Mouse (Mus musculus): ENCODE results near the gene Kcnab2. TPM values are rescaled to one million over a fixed set of nuclear protein-coding genes. Genes with fewer than 3 reads are reported as not detected.

Kcnab2 gene
- polyA plus RNA-seq, 1 experiment, result 67.3 TPM

DNA sequence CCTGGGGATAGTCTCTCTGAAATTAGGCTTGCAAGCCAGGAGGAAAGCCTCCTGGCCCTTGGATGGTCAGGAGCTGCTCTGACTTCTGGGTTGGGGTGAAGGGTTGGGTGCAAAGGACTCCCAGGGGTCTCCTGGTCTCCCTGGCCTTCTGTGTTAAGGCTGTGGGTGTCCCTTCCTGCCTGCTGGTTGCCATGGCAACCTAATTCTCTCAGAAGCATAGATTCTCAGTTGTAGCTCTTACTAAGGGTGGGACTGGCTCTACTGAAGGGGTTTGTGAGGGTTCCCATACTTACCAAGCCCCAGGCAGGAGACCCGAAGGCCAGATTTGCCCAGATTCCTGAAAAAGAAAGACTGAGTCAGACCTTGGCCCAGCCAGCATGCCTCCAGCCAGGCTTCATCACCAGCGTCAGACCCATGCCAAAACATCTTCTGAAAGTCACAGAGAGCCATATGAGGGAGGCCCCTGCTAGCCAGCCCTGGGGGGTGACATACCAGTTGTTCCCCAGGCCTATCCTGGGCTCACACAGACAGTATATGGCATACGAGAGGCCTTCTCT lies 65.1 kb downstream of the Kcnab2 start:
- no peak for DNase-seq
- TF ChIP-seq POLR2A (IDR thresholded peaks at IDR 0.05; ENCODE audit: control insufficient read depth, extremely low read depth, insufficient read depth, low read length, poor library complexity) (no peak), CTCF (IDR thresholded peaks at IDR 0.05; ENCODE audit: borderline replicate concordance, control insufficient read depth, extremely low read depth, insufficient read depth, low read length, poor library complexity) (no peak)
- Histone ChIP-seq H3K4me1 (replicated peaks; ENCODE audit: control insufficient read depth, insufficient read depth, low read length) (no peaks in the 10 kb centered on the region), H3K27me3 (ENCODE audit: control insufficient read depth, insufficient read depth, low read length) (no peaks in the 10 kb centered on the region), H3K27ac (ENCODE audit: control insufficient read depth, insufficient read depth, low read length) (no peak overlapping the region), H3K4me3 (ENCODE audit: control insufficient read depth, insufficient read depth, low read length) (no peak overlapping the region), H3K36me3 (ENCODE audit: control insufficient read depth, insufficient read depth, low read length) (no peaks in the 10 kb centered on the region)
- WGBS, result 93% methylated on average over 3 of the region's 3 CpGs

DNA sequence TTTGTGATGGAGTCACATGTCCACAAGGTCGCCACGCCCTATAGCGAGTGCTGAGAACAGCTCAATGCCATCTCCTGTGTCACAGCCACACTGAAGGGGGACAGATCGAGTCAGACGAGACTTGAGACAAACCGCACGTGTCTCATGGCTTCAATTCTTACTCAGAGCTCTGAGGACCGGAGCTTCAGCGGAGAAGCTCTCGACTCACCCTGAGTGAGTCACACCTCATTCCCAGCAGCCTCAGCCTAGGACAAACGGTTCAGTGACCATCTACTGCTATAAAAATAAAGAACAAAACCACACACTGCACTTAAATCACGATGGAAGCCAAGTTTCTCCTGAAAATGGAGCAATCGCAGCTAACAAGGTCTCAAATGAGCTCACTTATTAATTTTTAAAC lies 66.7 kb downstream of the Kcnab2 start:
- Histone ChIP-seq H3K36me3 (ENCODE audit: control insufficient read depth, insufficient read depth, low read length) (no peaks in the 10 kb centered on the region), H3K4me1 (replicated peaks; ENCODE audit: control insufficient read depth, insufficient read depth, low read length) (no peaks in the 10 kb centered on the region), H3K27ac (ENCODE audit: control insufficient read depth, insufficient read depth, low read length) (no peak overlapping the region), H3K4me3 (ENCODE audit: control insufficient read depth, insufficient read depth, low read length) (no peak overlapping the region), H3K27me3 (ENCODE audit: control insufficient read depth, insufficient read depth, low read length) (no peaks in the 10 kb centered on the region)
- TF ChIP-seq CTCF (IDR thresholded peaks at IDR 0.05; ENCODE audit: borderline replicate concordance, control insufficient read depth, extremely low read depth, insufficient read depth, low read length, poor library complexity), result no peak
- TF ChIP-seq POLR2A (IDR thresholded peaks at IDR 0.05; ENCODE audit: control insufficient read depth, extremely low read depth, insufficient read depth, low read length, poor library complexity), result no peak
- no peak for DNase-seq
- WGBS, result 90% methylated on average over 13 of the region's 13 CpGs

DNA sequence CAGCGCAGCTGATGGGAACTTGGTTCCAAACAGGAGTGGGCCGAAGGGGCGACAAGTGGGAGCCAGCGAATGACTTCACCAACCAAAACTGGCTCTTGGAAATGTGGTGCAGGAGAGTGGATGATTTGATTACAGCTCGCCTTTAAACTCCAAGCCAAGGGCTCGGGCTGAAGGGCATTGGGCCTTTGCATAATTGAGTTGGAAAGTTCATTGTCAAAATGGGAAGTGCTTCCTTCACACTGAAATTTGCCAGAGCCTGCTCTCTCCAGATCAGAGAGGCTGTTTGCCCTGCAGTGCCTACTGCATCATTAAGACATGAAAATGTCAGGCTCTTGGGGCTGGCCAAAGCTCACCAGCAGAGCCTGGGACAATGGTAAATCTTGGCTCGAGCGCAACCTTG lies 71.1 kb downstream of the Kcnab2 start:
- TF ChIP-seq CTCF (IDR thresholded peaks at IDR 0.05; ENCODE audit: borderline replicate concordance, control insufficient read depth, extremely low read depth, insufficient read depth, low read length, poor library complexity), result no peak
- no peak for TF ChIP-seq POLR2A (IDR thresholded peaks at IDR 0.05; ENCODE audit: control insufficient read depth, extremely low read depth, insufficient read depth, low read length, poor library complexity)
- Histone ChIP-seq H3K27me3 (ENCODE audit: control insufficient read depth, insufficient read depth, low read length) (no peaks in the 10 kb centered on the region), H3K36me3 (ENCODE audit: control insufficient read depth, insufficient read depth, low read length) (no peaks in the 10 kb centered on the region), H3K4me3 (ENCODE audit: control insufficient read depth, insufficient read depth, low read length) (no peak overlapping the region), H3K4me1 (replicated peaks; ENCODE audit: control insufficient read depth, insufficient read depth, low read length) (no peaks in the 10 kb centered on the region), H3K27ac (ENCODE audit: control insufficient read depth, insufficient read depth, low read length) (no peak overlapping the region)
- 97% methylated on average over 8 of the region's 8 CpGs for WGBS
- no peak for DNase-seq

DNA sequence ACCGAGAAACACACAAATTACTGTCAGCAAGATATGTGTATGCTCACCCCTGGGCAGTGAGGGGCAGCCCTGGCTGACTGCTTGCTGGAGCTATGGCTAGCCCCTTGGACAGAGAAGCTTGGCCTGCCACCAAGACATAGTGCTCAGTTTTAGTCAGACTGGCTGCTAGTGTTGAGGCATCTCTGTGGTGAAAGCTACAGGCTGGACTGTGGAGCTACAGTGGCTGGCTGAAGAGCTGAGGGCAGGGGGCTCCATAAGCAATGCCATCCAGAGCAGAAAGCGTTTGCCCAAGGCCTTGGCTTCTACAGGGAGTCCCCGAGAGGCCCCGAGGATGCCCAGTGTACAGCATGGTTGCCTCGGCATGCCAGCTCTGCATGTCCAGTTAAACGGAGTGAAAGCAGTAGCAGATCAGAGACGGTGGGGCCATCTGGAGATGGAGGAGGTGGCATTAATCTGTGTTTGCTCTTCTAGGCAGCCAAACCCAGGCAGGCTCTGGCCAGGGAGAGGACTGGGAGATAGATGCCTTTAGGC lies 71.9 kb downstream of the Kcnab2 start:
- no peak for DNase-seq
- no peaks in the 10 kb centered on the region for H3K4me1 ChIP-seq (replicated peaks; ENCODE audit: control insufficient read depth, insufficient read depth, low read length)
- TF ChIP-seq POLR2A (IDR thresholded peaks at IDR 0.05; ENCODE audit: control insufficient read depth, extremely low read depth, insufficient read depth, low read length, poor library complexity) (no peak), CTCF (IDR thresholded peaks at IDR 0.05; ENCODE audit: borderline replicate concordance, control insufficient read depth, extremely low read depth, insufficient read depth, low read length, poor library complexity) (no peak)
- no peak overlapping the region for H3K27ac ChIP-seq (ENCODE audit: control insufficient read depth, insufficient read depth, low read length)
- 97% methylated on average over 7 of the region's 7 CpGs for WGBS
- H3K4me3 ChIP-seq (ENCODE audit: control insufficient read depth, insufficient read depth, low read length), result no peak overlapping the region
- H3K27me3 ChIP-seq (ENCODE audit: control insufficient read depth, insufficient read depth, low read length), result no peaks in the 10 kb centered on the region
- H3K36me3 ChIP-seq (ENCODE audit: control insufficient read depth, insufficient read depth, low read length), result no peaks in the 10 kb centered on the region

DNA sequence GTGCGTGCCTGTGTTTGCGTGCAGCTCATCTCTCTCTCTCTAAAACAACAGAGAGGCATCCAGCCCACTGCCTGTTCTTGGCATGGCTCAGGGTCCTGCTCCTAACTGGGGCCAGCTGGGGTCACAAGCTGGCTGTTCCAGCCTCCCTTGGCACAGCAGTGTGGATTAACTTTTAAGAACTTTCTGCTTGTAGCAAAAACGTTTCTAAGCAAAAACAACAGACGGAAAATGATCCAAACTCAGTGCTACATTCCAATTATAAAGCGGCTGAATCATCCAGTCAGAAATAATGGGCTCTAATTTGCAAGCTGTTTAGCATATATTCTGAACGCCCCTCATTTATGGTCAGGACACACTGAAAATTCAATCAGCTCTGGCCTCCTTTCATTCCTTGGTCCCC lies 72.5 kb downstream of the Kcnab2 start:
- DNase-seq, result no peak
- TF ChIP-seq POLR2A (IDR thresholded peaks at IDR 0.05; ENCODE audit: control insufficient read depth, extremely low read depth, insufficient read depth, low read length, poor library complexity) (no peak), CTCF (IDR thresholded peaks at IDR 0.05; ENCODE audit: borderline replicate concordance, control insufficient read depth, extremely low read depth, insufficient read depth, low read length, poor library complexity) (no peak)
- Histone ChIP-seq H3K4me3 (ENCODE audit: control insufficient read depth, insufficient read depth, low read length) (no peak overlapping the region), H3K27me3 (ENCODE audit: control insufficient read depth, insufficient read depth, low read length) (no peaks in the 10 kb centered on the region), H3K36me3 (ENCODE audit: control insufficient read depth, insufficient read depth, low read length) (no peaks in the 10 kb centered on the region), H3K4me1 (replicated peaks; ENCODE audit: control insufficient read depth, insufficient read depth, low read length) (no peaks in the 10 kb centered on the region), H3K27ac (ENCODE audit: control insufficient read depth, insufficient read depth, low read length) (no peak overlapping the region)
- WGBS, result 95% methylated on average over 6 of the region's 6 CpGs

DNA sequence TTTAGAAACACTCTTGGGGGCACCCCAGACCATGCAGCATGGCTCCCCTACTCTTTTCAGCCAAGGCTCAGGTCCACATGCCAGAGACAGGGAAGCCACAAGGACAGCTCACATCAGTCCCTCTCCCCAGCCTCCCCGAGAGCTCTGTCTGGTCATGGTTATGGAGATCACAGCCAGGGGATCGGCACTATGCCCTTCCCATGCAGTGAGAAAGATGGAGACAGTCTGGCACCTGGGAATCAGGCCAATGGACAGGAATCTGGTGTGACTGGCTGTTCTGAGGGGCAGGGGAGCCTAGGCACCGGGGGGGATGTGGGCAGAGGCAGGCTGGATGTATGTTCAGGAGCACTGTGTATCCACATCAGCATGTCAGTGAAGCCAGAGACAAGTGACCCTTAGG lies 78.7 kb downstream of the Kcnab2 start:
- no peak for DNase-seq
- Histone ChIP-seq H3K27me3 (ENCODE audit: control insufficient read depth, insufficient read depth, low read length) (no peaks in the 10 kb centered on the region), H3K4me1 (replicated peaks; ENCODE audit: control insufficient read depth, insufficient read depth, low read length) (no peaks in the 10 kb centered on the region), H3K27ac (ENCODE audit: control insufficient read depth, insufficient read depth, low read length) (no peak overlapping the region), H3K36me3 (ENCODE audit: control insufficient read depth, insufficient read depth, low read length) (no peaks in the 10 kb centered on the region), H3K4me3 (ENCODE audit: control insufficient read depth, insufficient read depth, low read length) (no peak overlapping the region)
- 94% methylated on average over 3 of the region's 3 CpGs for WGBS
- TF ChIP-seq CTCF (IDR thresholded peaks at IDR 0.05; ENCODE audit: borderline replicate concordance, control insufficient read depth, extremely low read depth, insufficient read depth, low read length, poor library complexity) (no peak), POLR2A (IDR thresholded peaks at IDR 0.05; ENCODE audit: control insufficient read depth, extremely low read depth, insufficient read depth, low read length, poor library complexity) (no peak)

DNA sequence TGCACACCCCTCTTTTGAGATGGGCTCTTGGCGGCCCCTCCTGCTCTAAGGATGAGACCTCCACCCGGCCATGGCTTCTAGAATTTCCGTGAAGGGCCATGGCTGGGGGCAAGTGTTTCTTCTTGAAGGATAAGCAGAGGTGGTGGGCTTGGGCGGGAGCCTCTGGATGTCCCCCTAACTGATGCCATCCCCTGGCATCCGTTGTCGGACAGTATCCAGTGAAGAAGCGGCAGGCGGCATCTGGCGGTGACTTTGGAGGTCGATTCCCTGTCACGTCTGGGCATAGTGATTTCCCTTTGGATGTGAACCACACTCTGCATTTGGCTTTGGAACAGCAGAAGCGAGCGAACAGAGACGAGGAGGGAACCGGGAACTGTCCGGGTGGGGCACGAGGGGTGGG lies 85.0 kb downstream of the Kcnab2 start:
- Histone ChIP-seq H3K36me3 (ENCODE audit: control insufficient read depth, insufficient read depth, low read length) (no peaks in the 10 kb centered on the region), H3K27ac (ENCODE audit: control insufficient read depth, insufficient read depth, low read length) (no peak overlapping the region), H3K4me1 (replicated peaks; ENCODE audit: control insufficient read depth, insufficient read depth, low read length) (no peaks in the 10 kb centered on the region), H3K27me3 (ENCODE audit: control insufficient read depth, insufficient read depth, low read length) (no peaks in the 10 kb centered on the region), H3K4me3 (ENCODE audit: control insufficient read depth, insufficient read depth, low read length) (no peak overlapping the region)
- DNase-seq, result no peak
- WGBS, result 96% methylated on average over 17 of the region's 17 CpGs
- no peak for TF ChIP-seq CTCF (IDR thresholded peaks at IDR 0.05; ENCODE audit: borderline replicate concordance, control insufficient read depth, extremely low read depth, insufficient read depth, low read length, poor library complexity)
- no peak for TF ChIP-seq POLR2A (IDR thresholded peaks at IDR 0.05; ENCODE audit: control insufficient read depth, extremely low read depth, insufficient read depth, low read length, poor library complexity)
